8 mouse cellular contexts compared by ENCODE assay signal in the genomic region with DNA sequence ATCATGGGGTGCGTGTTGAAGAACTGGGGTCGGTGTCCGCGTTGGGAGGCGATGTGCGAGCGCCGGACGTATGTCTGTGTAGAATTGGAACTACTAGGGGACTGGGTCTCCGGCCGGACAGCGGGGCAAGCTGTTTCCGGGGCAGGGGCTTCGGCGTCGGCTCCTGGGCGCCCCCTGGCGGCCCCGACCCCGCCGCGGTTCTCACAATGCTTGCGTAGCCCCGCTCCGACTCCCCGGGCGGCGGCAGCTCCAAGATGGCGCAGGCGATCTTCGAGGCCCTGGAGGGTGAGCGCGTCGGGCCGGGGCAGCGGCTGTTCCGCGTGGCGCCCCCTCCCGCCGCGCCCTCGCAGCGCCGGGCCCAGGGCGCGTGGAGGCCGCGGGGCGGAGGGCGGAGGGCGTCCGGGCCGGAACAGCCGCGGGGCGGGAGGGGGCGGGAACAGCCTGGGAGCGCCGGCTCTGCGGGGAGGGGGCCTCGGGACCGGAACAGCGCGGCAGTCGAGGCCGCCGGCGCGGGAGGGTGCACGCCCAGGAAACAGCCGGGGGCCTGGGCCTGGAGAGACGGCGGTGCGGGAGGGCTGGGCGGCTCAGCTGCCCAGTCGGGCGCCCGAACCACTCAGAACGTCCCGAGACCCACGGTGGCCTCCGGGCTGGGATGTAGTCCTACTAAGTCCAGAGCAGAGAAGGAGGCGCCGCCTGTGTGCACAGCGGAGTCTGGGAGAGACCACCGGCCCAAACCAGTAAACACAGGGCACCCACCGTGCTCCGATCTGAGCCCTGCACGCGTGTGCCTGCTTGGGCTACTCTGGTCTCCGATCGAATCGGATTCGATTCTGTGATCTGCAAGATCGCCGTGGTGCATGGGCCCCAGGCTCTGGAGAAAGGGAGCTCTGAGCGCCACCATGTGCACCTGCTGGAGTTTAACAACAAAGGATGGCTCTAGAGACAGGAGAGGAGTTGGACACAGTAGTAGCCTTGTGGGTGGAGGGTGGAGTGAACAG. TPM values are rescaled to one million over a fixed set of nuclear protein-coding genes. Genes with fewer than 3 reads are reported as not detected.
DNase-seq lines count a peak whose midpoint lies in the region; ATAC-seq and TF ChIP-seq lines count a peak whose summit lies in the region.

A gene (plus strand): TSS at position 180 of the 998 bp plus-strand sequence.
A gene (minus strand): TSS at position 320 of the 998 bp plus-strand sequence.

- DNase-seq in ZHBTc4 (ENCODE audit: low read depth, low spot score): peak; percentile 95
- peak; percentile 86 to 96 for DNase-seq in cerebellum, postnatal 4 days (ENCODE audit: low spot score in 2 of 2)
- peak; percentile 89 for DNase-seq in gastrocnemius, adult 18-20 months (ENCODE audit: low spot score)
- peak; percentile 89 to 90 for DNase-seq in left cerebral cortex, adult 2 months (ENCODE audit: extremely low spot score in 1 of 2, low spot score in 2 of 2)
- DNase-seq in retina, postnatal 7 days (ENCODE audit: low read depth, low spot score): peak; percentile 88
- peak; percentile 72 to 84 for DNase-seq in urinary bladder, adult 18-20 months (ENCODE audit: low spot score in 2 of 2)

- intact Hi-C loops in left cerebral cortex, adult 2 months (cut with DNase I): loop anchor here (2.0 kb wide), 2 partner anchors 59 to 197 kb away; no protein-coding TSS in a partner anchor

- WGBS in hindbrain, embryonic 16.5 days: under 1% methylated on average over 52 of the region's 98 CpGs
- 1% methylated on average over 80 of the region's 98 CpGs for WGBS in macrophage (ENCODE audit: missing documents)

- no peaks in the 10 kb centered on the region for H3K36me3 ChIP-seq in hindbrain, embryonic 16.5 days (ENCODE audit: control insufficient read depth, insufficient read depth, low read length)
- H3K36me3 ChIP-seq in macrophage (ENCODE audit: inconsistent target): no peaks in the 10 kb centered on the region

- H3K79me2 ChIP-seq in macrophage (ENCODE audit: inconsistent target): no peaks in the 10 kb centered on the region

- no peaks in the 10 kb centered on the region for H3K27me3 ChIP-seq in hindbrain, embryonic 16.5 days (replicated peaks; ENCODE audit: control insufficient read depth, insufficient read depth, low read length)

- peak; percentile 97 for TF ChIP-seq CTCF in left cerebral cortex, adult 2 months (IDR thresholded peaks at IDR 0.05)

- peak; percentile 95 for ATAC-seq in hindbrain, embryonic 16.5 days

- H3K4me3 ChIP-seq in hindbrain, embryonic 16.5 days (ENCODE audit: low read length): peak within 1 kb of the TSS; percentile 63
- H3K4me3 ChIP-seq in left cerebral cortex, adult 2 months: peak within 1 kb of the TSS; percentile 82
- H3K4me3 ChIP-seq in macrophage (ENCODE audit: inconsistent target): peak within 1 kb of the TSS; percentile 59

- peaks cover 8% of the 10 kb centered on the region for H3K4me1 ChIP-seq in hindbrain, embryonic 16.5 days (ENCODE audit: control insufficient read depth, insufficient read depth, low read depth, low read length)

- H3K9me3 ChIP-seq in hindbrain, embryonic 16.5 days (ENCODE audit: control insufficient read depth, low read length): no peaks in the 10 kb centered on the region

- peak within 1 kb of the TSS; percentile 65 for H3K4me2 ChIP-seq in hindbrain, embryonic 16.5 days (ENCODE audit: low read length)

- H3K27ac ChIP-seq in hindbrain, embryonic 16.5 days (ENCODE audit: low read depth, low read length): peak within 1 kb of the TSS; percentile 98
- H3K27ac ChIP-seq in left cerebral cortex, adult 2 months: peak within 1 kb of the TSS; percentile 96
- H3K27ac ChIP-seq in macrophage: peak within 1 kb of the TSS; percentile 60

- H3K9ac ChIP-seq in hindbrain, embryonic 16.5 days (ENCODE audit: low read depth, low read length): peak within 1 kb of the TSS; percentile 87

RNA-seq across cellular contexts. Expression of the first gene that starts in this region (rescaled TPM):
- total RNA-seq in gastrocnemius, adult 18-20 months (2021): 1 to 10 TPM; 2.5 to 2.9 TPM
- polyA plus RNA-seq in hindbrain, embryonic 16.5 days (2015; fragmentation: Nextera tagmentation; extraction: Ambion mirVana): 2.0 and 2.3 TPM in 2 replicates
- 10 to 100 TPM; 11.1 to 11.7 TPM for total RNA-seq in left cerebral cortex, adult 2 months (2021)
- total RNA-seq in macrophage (2018; cell fraction: chromatin; rRNA removed): 1 to 10 TPM in 21 of 26 experiments, under 1 TPM in 5; 0.65 to 4.3 (median 2.9) TPM
- 1 to 10 TPM in 20 of 26 experiments, under 1 TPM in 6; 0.56 to 1.9 (median 1.5) TPM for total RNA-seq in macrophage (2018; cell fraction: cytosol; rRNA removed)
- total RNA-seq in macrophage (2018; cell fraction: nucleus; rRNA removed): 1 to 10 TPM in 23 of 26 experiments, under 1 TPM in 3; 0.67 to 4.0 (median 2.2) TPM
- polyA plus RNA-seq in macrophage (2018): 1.6 to 1.9 TPM (median 1.8 TPM) in 3 replicates

RNA-seq across cellular contexts. Expression of the second gene that starts in this region (rescaled TPM):
- not detected for total RNA-seq in gastrocnemius, adult 18-20 months (2021)
- polyA plus RNA-seq in hindbrain, embryonic 16.5 days (2015; fragmentation: Nextera tagmentation; extraction: Ambion mirVana): 0.35 and 0.82 TPM in 2 replicates
- not detected for total RNA-seq in left cerebral cortex, adult 2 months (2021)
- total RNA-seq in macrophage (2018; cell fraction: chromatin; rRNA removed): not detected
- not detected for total RNA-seq in macrophage (2018; cell fraction: cytosol; rRNA removed)
- total RNA-seq in macrophage (2018; cell fraction: nucleus; rRNA removed): not detected
- polyA plus RNA-seq in macrophage (2018): not detected in 3 replicates

Comparison
In these comparisons a context has a peak if more than half of its experiments do, and no peak if none do; other contexts are left out.
1. Peak in every context shown above with its lines: DNase-seq, ATAC-seq, H3K4me3 ChIP-seq and H3K27ac ChIP-seq.